Mouse (Mus musculus) forebrain, embryonic 14.5 days (tissue): ENCODE measurements around the gene Nf1. TPM values are rescaled to one million over a fixed set of nuclear protein-coding genes. Genes with fewer than 3 reads are reported as not detected.

Experiments used
- ATAC-seq: fragments of 200-750 bp; cut with Nextera tagmentation; 2 replicates; pipeline ENCODE4 v1.8.0; 2017; ENCODE audit warnings: mild to moderate bottlenecking, moderate library complexity
- DNase-seq: peaks from one replicate; pipeline ENCODE4 v3.0.0-alpha.2; 2015; ENCODE audit warnings: low spot score
- H3K27ac ChIP-seq: fragments of 300-500 bp; sonication (generic); 2 replicates; pipeline ENCODE4 v1.5.1; 2014; ENCODE audit warnings: low read depth, mild to moderate bottlenecking, control low read depth, low read length, moderate library complexity
- H3K27me3 ChIP-seq: fragments of 300-500 bp; sonication (generic); replicated peaks from 2 replicates; pipeline ENCODE4 v1.6.1; 2014; ENCODE audit warnings: low read length, control low read depth, mixed read lengths; ENCODE audit not compliant: control insufficient read depth, insufficient read depth
- H3K36me3 ChIP-seq: fragments of 300-500 bp; sonication (generic); 2 replicates; pipeline ENCODE4 v1.6.1; 2014; ENCODE audit warnings: low read length, control low read depth; ENCODE audit not compliant: control insufficient read depth, insufficient read depth
- H3K4me1 ChIP-seq: fragments of 300-500 bp; sonication (generic); 2 replicates; pipeline ENCODE4 v1.6.1; 2014; ENCODE audit warnings: antibody characterized with exemption, low read length, control low read depth; ENCODE audit not compliant: control insufficient read depth, insufficient read depth
- H3K4me2 ChIP-seq: fragments of 300-500 bp; sonication (generic); 2 replicates; pipeline ENCODE4 v1.6.1; 2014; ENCODE audit warnings: mild to moderate bottlenecking, control low read depth, low read length
- H3K4me3 ChIP-seq: fragments of 300-500 bp; sonication (generic); 2 replicates; pipeline ENCODE4 v1.5.1; 2014; ENCODE audit warnings: low read depth, low read length, control low read depth
- H3K9ac ChIP-seq: fragments of 300-500 bp; sonication (generic); 2 replicates; pipeline ENCODE4 v1.6.1; 2014; ENCODE audit warnings: mild to moderate bottlenecking, low read length, control low read depth, moderate library complexity
- H3K9me3 ChIP-seq: fragments of 300-500 bp; sonication (generic); replicated peaks from 2 replicates; pipeline ENCODE4 v1.6.1; 2016; ENCODE audit warnings: low read length, control low read depth, mixed read lengths; ENCODE audit not compliant: control insufficient read depth
- WGBS: fragments of 180-500 bp; shearing (Covaris S2); extraction: QIAGEN DNeasy Blood & Tissue Kit; methylation state at CpG from one replicate; pipeline ENCODE4 v1.1.7; 2014; 5-methylcytosine and 5-hydroxymethylcytosine counted together
- polyA plus RNA-seq: library from polyadenylated mRNA; unstranded; fragments of >200 nt; fragmentation: Nextera tagmentation; extraction: Ambion mirVana; gene quantifications from 2 replicates; pipeline ENCODE4 v1.2.1, GENCODE M21; 2014

Gene Nf1
- 9.8 and 9.9 TPM in 2 replicates for polyA plus RNA-seq

- ATAC-seq (peak; percentile 97), DNase-seq (peak; percentile 99)
- no peaks in the 10 kb centered on the region for H3K36me3 ChIP-seq
- peak within 1 kb of the TSS; percentile 98 for H3K4me3 ChIP-seq
- H3K27ac ChIP-seq, result peak within 1 kb of the TSS; percentile 91
- WGBS, result under 1% methylated on average over 48 of the region's 49 CpGs
- H3K27me3 ChIP-seq, result no peaks in the 10 kb centered on the region
- no peaks in the 10 kb centered on the region; the same call in 1 of the 2 replicates for H3K9me3 ChIP-seq
- peaks cover 9% of the 10 kb centered on the region for H3K4me1 ChIP-seq
- peak within 1 kb of the TSS; percentile 75 for H3K4me2 ChIP-seq
- peak within 1 kb of the TSS; percentile 97 for H3K9ac ChIP-seq
These were observed at the start of gene Nf1 for GRCm38 (mm10) chr11:79339234-79339807. Nf1 (plus strand) TSS chr11:79339693.

- WGBS, result 53% methylated on average over 2 of the region's 2 CpGs
- no peak for ATAC-seq
- no peak overlapping the region for H3K4me3 ChIP-seq
These were observed 49.0 kb upstream of the Nf1 start for GRCm38 (mm10) chr11:79290473-79290872.

GRCm38 (mm10) chr11:79291651-79292050, 47.8 kb upstream of the Nf1 start:
- 75% methylated on average over 5 of the region's 5 CpGs for WGBS
- Histone ChIP-seq H3K27me3 (no peaks in the 10 kb centered on the region), H3K27ac (no peak overlapping the region), H3K4me1 (no peaks in the 10 kb centered on the region), H3K36me3 (no peaks in the 10 kb centered on the region), H3K9ac (no peak overlapping the region), H3K4me3 (no peak overlapping the region), H3K9me3 (no peaks in the 10 kb centered on the region), H3K4me2 (no peak overlapping the region)
- DNase-seq (no peak), ATAC-seq (no peak)

More at GRCm38 (mm10) chr11:79290473-79290872, 49.0 kb upstream of the Nf1 start:
- peak; percentile 31 for DNase-seq
- Histone ChIP-seq H3K9ac (no peak overlapping the region), H3K27ac (no peak overlapping the region), H3K27me3 (no peaks in the 10 kb centered on the region), H3K36me3 (no peaks in the 10 kb centered on the region), H3K9me3 (no peaks in the 10 kb centered on the region), H3K4me2 (no peak overlapping the region), H3K4me1 (no peaks in the 10 kb centered on the region)

- H3K9ac ChIP-seq, result no peak overlapping the region
- no peak overlapping the region for H3K4me3 ChIP-seq
- DNase-seq (no peak), ATAC-seq (no peak)
- no peak overlapping the region for H3K27ac ChIP-seq
- no peaks in the 10 kb centered on the region for H3K27me3 ChIP-seq
- H3K4me2 ChIP-seq, result no peak overlapping the region
- no peaks in the 10 kb centered on the region for H3K36me3 ChIP-seq
- no peaks in the 10 kb centered on the region for H3K4me1 ChIP-seq
- 64% methylated on average over 3 of the region's 3 CpGs for WGBS
- no peaks in the 10 kb centered on the region for H3K9me3 ChIP-seq
These were observed 47.4 kb upstream of the Nf1 start for GRCm38 (mm10) chr11:79292130-79292529.

GRCm38 (mm10) chr11:79293025-79293424, 46.5 kb upstream of the Nf1 start:
- no peak for ATAC-seq
- Histone ChIP-seq H3K4me3 (no peak overlapping the region), H3K9ac (no peak overlapping the region), H3K27ac (no peak overlapping the region), H3K9me3 (no peaks in the 10 kb centered on the region), H3K36me3 (no peaks in the 10 kb centered on the region), H3K4me2 (no peak overlapping the region), H3K4me1 (no peaks in the 10 kb centered on the region), H3K27me3 (no peaks in the 10 kb centered on the region)
- DNase-seq, result no peak
- 97% methylated on average over 3 of the region's 3 CpGs for WGBS

GRCm38 (mm10) chr11:79293971-79294370, 45.5 kb upstream of the Nf1 start:
- 33% methylated on average over 1 of the region's 1 CpGs for WGBS
- DNase-seq, result no peak

GRCm38 (mm10) chr11:79296167-79296566, 43.3 kb upstream of the Nf1 start:
- Histone ChIP-seq H3K4me1 (no peaks in the 10 kb centered on the region), H3K9ac (no peak overlapping the region), H3K9me3 (no peaks in the 10 kb centered on the region), H3K27me3 (no peaks in the 10 kb centered on the region), H3K36me3 (no peaks in the 10 kb centered on the region), H3K4me3 (no peak overlapping the region), H3K4me2 (no peak overlapping the region), H3K27ac (no peak overlapping the region)
- ATAC-seq (no peak), DNase-seq (peak; percentile 62)
- 51% methylated on average over 1 of the region's 1 CpGs for WGBS

More at GRCm38 (mm10) chr11:79293971-79294370, 45.5 kb upstream of the Nf1 start:
- no peak overlapping the region for H3K9ac ChIP-seq
- no peak overlapping the region for H3K27ac ChIP-seq
- no peaks in the 10 kb centered on the region for H3K27me3 ChIP-seq
- no peaks in the 10 kb centered on the region for H3K9me3 ChIP-seq
- no peak overlapping the region for H3K4me2 ChIP-seq
- no peaks in the 10 kb centered on the region for H3K4me1 ChIP-seq
- ATAC-seq, result no peak
- H3K36me3 ChIP-seq, result no peaks in the 10 kb centered on the region
- no peak overlapping the region for H3K4me3 ChIP-seq

- Histone ChIP-seq H3K27me3 (no peaks in the 10 kb centered on the region), H3K4me1 (no peaks in the 10 kb centered on the region), H3K9me3 (no peaks in the 10 kb centered on the region), H3K36me3 (no peaks in the 10 kb centered on the region), H3K4me3 (no peak within 1 kb of the TSS), H3K27ac (no peak within 1 kb of the TSS), H3K9ac (no peak within 1 kb of the TSS), H3K4me2 (no peak within 1 kb of the TSS)
- no peak for DNase-seq
- 81% methylated on average over 5 of the region's 5 CpGs for WGBS
- no peak for ATAC-seq
These were observed 42.5 kb upstream of the Nf1 start, which contains the start of gene Gm9964 for GRCm38 (mm10) chr11:79296856-79297491. Gm9964 (minus strand) TSS chr11:79296906.

- Histone ChIP-seq H3K27ac (no peak overlapping the region), H3K27me3 (no peaks in the 10 kb centered on the region), H3K4me1 (no peaks in the 10 kb centered on the region), H3K9ac (no peak overlapping the region), H3K4me2 (no peak overlapping the region), H3K4me3 (no peak overlapping the region), H3K9me3 (no peaks in the 10 kb centered on the region), H3K36me3 (no peaks in the 10 kb centered on the region)
- 85% methylated on average over 9 of the region's 9 CpGs for WGBS
- ATAC-seq, result no peak
- DNase-seq, result no peak
These were observed 39.6 kb upstream of the Nf1 start for GRCm38 (mm10) chr11:79299719-79300431.
